Mouse (Mus musculus) 416B (cell line): Measurements from ENCODE around the gene Gm3752.
"Not testable (repeated sequence)": the region's sequence is repeated elsewhere in the genome, so short reads cannot be mapped to it uniquely, and the experiment has no call there.

Source experiments
- DNase-seq: peaks from one replicate; pipeline ENCODE4 v3.0.0; 2011; ENCODE audit warnings: low read depth

The Gm3752 gene

DNA sequence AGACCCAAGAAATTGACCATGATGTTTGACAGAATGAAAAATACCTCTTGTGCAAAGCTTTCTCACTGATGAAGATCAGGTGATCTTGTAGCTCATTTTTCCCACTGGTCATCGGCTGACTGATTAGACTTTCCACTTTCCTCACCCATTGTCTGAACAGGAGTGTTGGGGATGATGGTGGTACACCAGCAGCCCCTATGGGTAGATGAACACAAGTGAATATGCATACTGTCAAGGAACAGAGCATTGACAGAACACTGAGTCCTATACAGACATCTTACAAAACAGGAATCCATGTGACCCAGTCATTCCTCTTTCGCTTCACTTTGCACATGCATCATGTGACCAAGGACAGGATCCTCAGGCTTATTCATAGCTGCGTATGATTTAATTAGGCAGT lies at the start of gene Gm3752:
TSS of gene Gm3752 (minus strand) at position 101 of the 400 bp plus-strand sequence.
- not testable (repeated sequence) for DNase-seq

- not testable (repeated sequence) for DNase-seq
These were observed 5.2 kb upstream of the Gm3752 start for GRCm38 (mm10) chr14:7488731-7489130.

GRCm38 (mm10) chr14:7450817-7451216 lies 32.7 kb downstream of the Gm3752 start, which contains the start of gene Gm3755:
Gene Gm3755, minus strand, starts transcription at chr14:7450917.
- not testable (repeated sequence) for DNase-seq

- DNase-seq = not testable (repeated sequence)
These were observed 61.1 kb downstream of the Gm3752 start for GRCm38 (mm10) chr14:7422496-7422895.
